Mouse (Mus musculus): ENCODE measurements at regions not wholly inside any gene's neighbourhood (a gene's known extent, or its start where the extent isn't known, plus 50 kb on each side); places are given as distances from the start of the nearest gene placed in this dataset.
"Not testable (repeated sequence)": the region's sequence is repeated elsewhere in the genome, so short reads cannot be mapped to it uniquely, and the experiment has no call there.

DNA sequence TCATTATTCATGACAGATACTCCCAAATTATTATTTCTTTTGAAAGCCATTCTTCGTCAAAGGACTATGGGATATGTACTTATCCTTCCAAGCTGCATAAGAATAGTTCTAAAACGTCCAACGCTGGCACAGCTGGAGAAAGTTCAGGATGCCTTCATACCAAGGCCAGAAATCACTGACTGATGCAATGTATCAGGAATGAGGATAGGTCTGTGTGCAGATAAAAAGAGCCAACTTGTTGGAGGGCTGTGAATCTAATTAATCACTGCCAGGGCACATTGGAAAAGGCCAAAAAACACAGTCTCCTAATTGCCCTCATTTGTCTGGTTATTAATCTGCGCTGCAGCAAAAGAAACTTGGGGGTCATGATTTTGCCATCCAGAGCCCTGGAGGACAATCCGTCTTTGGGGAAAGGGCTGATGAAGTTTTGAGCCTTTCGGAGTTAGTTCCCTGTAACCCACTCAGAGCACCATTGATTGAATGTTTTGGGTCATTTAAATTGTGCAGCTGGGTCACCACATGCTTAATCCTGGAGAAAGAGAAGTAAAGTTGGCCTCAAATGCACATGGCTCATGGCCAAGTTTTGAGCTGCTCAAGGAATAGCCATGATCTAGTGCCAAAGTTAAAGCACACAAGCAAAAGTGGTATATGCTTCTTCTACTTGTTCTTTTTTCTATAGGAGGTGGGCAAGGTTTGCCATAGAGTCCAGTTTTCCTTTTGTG lies 248.0 kb upstream of the Sfrp2 start:
- no peak overlapping the region for H3K4me2 ChIP-seq (ENCODE audit: low read length)
- no peak overlapping the region for H3K4me3 ChIP-seq (replicated peaks; ENCODE audit: low read depth, low read length)
- ATAC-seq (replicated peaks; ENCODE audit: low FRiP score, low read depth) (no peak), DNase-seq (ENCODE audit: low spot score) (peak; percentile 15)
- H3K27me3 ChIP-seq (ENCODE audit: insufficient read depth, low read length): no peaks in the 10 kb centered on the region
- H3K4me1 ChIP-seq (replicated peaks; ENCODE audit: insufficient read depth, low read length): no peaks in the 10 kb centered on the region
- WGBS: 59% methylated on average over 6 of the region's 6 CpGs
- no peaks in the 10 kb centered on the region for H3K9me3 ChIP-seq (replicated peaks; ENCODE audit: low read length)
- H3K36me3 ChIP-seq (ENCODE audit: insufficient read depth, low read length): no peaks in the 10 kb centered on the region
- H3K27ac ChIP-seq: no peak overlapping the region
- no peak overlapping the region for H3K9ac ChIP-seq (ENCODE audit: low read depth, low read length)
- no peak for TF ChIP-seq CTCF (IDR thresholded peaks at IDR 0.05; ENCODE audit: low read depth)

DNA sequence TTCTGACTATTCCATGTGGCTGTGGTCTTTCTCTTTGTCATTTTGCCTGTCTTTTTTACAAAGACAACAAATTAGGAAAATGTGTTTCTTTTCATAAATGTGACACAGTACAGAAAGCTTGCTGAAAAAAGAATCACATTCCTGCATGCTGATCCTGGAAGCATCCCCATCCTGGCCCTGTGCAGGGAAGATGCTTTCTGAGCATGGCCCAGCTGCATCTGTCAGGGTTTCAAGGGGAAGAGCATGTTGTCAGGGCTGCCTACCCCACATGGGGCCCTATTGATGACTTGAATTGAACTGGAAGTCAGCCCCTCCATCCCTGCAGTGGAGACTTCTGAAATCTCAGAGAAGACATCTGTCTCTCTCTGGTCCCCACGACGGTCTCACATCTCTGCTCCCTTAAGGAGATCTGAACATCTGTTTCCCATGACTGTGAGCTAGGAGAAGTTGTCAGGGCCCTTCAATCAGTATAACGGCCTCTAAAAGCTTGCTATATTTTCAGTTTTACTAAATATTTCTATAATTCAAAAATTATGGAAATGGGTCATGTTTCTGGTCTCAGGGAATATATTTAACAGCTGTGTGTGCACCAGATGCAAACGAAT lies 235.8 kb upstream of the Sfrp2 start:
- no peak for DNase-seq (ENCODE audit: low spot score)
- 78% methylated on average over 4 of the region's 4 CpGs for WGBS
- no peaks in the 10 kb centered on the region for H3K4me1 ChIP-seq (replicated peaks; ENCODE audit: insufficient read depth, low read length)

DNA sequence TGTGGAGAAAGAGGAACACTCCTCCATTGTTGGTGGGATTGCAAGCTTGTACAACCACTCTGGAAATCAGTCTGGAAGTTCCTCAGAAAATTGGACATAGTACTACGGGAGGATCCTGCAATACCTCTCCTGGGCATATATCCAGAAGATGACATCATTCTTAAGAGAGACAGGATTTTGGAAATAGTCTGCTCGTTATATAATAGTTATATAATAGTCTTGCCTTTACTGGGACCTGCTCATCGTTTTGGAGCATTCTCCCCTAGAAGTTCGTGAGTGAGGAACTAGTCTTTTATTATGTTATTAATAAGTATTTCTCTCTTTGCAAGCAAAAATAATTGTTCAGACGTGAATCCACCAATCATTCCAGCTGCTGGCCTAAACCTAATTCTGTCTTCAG lies 229.5 kb upstream of the Sfrp2 start:
- H3K9me3 ChIP-seq (replicated peaks; ENCODE audit: low read length); H3K27me3 ChIP-seq (ENCODE audit: insufficient read depth, low read length); H3K4me1 ChIP-seq (replicated peaks; ENCODE audit: insufficient read depth, low read length); DNase-seq (ENCODE audit: low spot score); ATAC-seq (replicated peaks; ENCODE audit: low FRiP score, low read depth); H3K9ac ChIP-seq (ENCODE audit: low read depth, low read length); H3K4me3 ChIP-seq (replicated peaks; ENCODE audit: low read depth, low read length); H3K4me2 ChIP-seq (ENCODE audit: low read length); H3K27ac ChIP-seq; H3K36me3 ChIP-seq (ENCODE audit: insufficient read depth, low read length): not testable (repeated sequence)
- 64% methylated on average over 5 of the region's 5 CpGs for WGBS

More for the DNA sequence above, 235.8 kb upstream of the Sfrp2 start:
- no peak for TF ChIP-seq CTCF (IDR thresholded peaks at IDR 0.05; ENCODE audit: low read depth)
- no peaks in the 10 kb centered on the region for H3K27me3 ChIP-seq (ENCODE audit: insufficient read depth, low read length)
- no peaks in the 10 kb centered on the region for H3K9me3 ChIP-seq (replicated peaks; ENCODE audit: low read length)
- H3K4me2 ChIP-seq (ENCODE audit: low read length): no peak overlapping the region
- H3K36me3 ChIP-seq (ENCODE audit: insufficient read depth, low read length): no peaks in the 10 kb centered on the region
- no peak overlapping the region for H3K27ac ChIP-seq
- ATAC-seq (replicated peaks; ENCODE audit: low FRiP score, low read depth): no peak
- H3K4me3 ChIP-seq (replicated peaks; ENCODE audit: low read depth, low read length): no peak overlapping the region
- H3K9ac ChIP-seq (ENCODE audit: low read depth, low read length): no peak overlapping the region

DNA sequence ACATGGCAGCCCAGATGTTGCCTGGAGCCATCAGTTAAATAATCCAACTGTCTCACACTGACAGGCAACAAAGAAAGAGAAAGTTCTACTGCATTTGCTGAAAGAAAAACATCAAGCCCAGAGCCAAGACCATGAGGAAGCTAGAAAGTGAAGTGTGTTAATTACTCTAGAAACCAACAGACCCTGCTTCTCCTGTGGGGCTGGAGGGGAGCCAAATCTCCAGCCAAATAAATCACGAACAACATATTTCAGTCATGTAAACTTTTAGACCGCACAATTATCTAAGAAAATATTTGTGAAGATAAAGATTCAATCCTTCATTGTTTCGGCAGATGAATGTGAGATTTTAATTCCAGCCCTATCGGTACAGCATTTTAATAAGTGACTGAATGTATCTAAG lies 228.9 kb upstream of the Sfrp2 start:
- 55% methylated on average over 4 of the region's 4 CpGs for WGBS
- Histone ChIP-seq H3K9me3 (replicated peaks; ENCODE audit: low read length) (no peaks in the 10 kb centered on the region), H3K4me2 (ENCODE audit: low read length) (0 out of 2 replicates have a peak overlapping the region, but pooled peaks have one; percentile 18), H3K9ac (ENCODE audit: low read depth, low read length) (no peak overlapping the region), H3K4me3 (replicated peaks; ENCODE audit: low read depth, low read length) (no peak overlapping the region), H3K4me1 (replicated peaks; ENCODE audit: insufficient read depth, low read length) (no peaks in the 10 kb centered on the region), H3K36me3 (ENCODE audit: insufficient read depth, low read length) (no peaks in the 10 kb centered on the region), H3K27me3 (ENCODE audit: insufficient read depth, low read length) (no peaks in the 10 kb centered on the region), H3K27ac (no peak overlapping the region)
- no peak for ATAC-seq (replicated peaks; ENCODE audit: low FRiP score, low read depth)
- TF ChIP-seq CTCF (IDR thresholded peaks at IDR 0.05; ENCODE audit: low read depth): no peak
- DNase-seq (ENCODE audit: low spot score): peak; percentile 42

DNA sequence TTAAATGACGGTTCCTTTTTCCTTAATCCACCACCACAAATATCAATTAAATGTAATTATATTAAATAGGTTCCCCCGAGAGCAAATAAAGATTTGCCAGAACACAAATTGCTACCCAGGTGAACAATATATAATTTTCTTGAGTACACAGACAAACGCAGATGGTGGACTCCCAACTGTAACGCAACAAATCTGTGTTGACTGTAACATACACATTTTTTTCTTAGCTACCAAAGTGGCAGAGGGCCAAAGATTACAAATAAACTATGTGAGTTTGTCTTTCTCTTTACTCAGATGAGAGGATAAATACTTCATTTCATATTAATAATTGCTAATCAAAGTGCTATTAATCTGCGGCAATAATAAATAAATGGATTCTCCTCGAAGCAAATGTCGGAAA lies 228.4 kb upstream of the Sfrp2 start:
- ATAC-seq (replicated peaks; ENCODE audit: low FRiP score, low read depth) (no peak), DNase-seq (ENCODE audit: low spot score) (no peak)
- 48% methylated on average over 7 of the region's 7 CpGs for WGBS
- Histone ChIP-seq H3K9me3 (replicated peaks; ENCODE audit: low read length) (no peaks in the 10 kb centered on the region), H3K4me3 (replicated peaks; ENCODE audit: low read depth, low read length) (no peak overlapping the region), H3K4me2 (ENCODE audit: low read length) (no peak overlapping the region), H3K4me1 (replicated peaks; ENCODE audit: insufficient read depth, low read length) (no peaks in the 10 kb centered on the region), H3K27me3 (ENCODE audit: insufficient read depth, low read length) (no peaks in the 10 kb centered on the region), H3K9ac (ENCODE audit: low read depth, low read length) (no peak overlapping the region), H3K27ac (no peak overlapping the region), H3K36me3 (ENCODE audit: insufficient read depth, low read length) (no peaks in the 10 kb centered on the region)
- no peak for TF ChIP-seq CTCF (IDR thresholded peaks at IDR 0.05; ENCODE audit: low read depth)

DNA sequence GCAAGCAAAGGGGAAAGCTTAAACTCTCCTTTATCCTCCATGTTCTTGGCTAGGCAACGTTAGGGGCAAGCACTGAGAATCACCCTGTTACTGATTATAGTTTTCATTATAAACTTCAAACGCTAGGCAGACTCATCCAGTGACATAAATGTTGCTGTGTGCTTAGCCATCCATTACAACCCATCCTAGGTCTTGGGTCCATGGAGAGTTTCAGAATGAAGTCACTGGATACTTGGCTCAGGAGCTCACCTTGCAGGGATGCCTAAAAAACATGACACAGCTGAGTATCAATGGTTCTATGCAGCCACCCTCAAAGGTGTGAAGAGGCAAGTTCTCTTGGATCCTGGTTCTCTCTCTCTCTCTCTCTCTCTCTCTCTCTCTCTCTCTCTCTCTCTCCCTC lies 227.2 kb upstream of the Sfrp2 start:
- TF ChIP-seq CTCF (IDR thresholded peaks at IDR 0.05; ENCODE audit: low read depth): no peak
- ATAC-seq (replicated peaks; ENCODE audit: low FRiP score, low read depth): no peak
- no peaks in the 10 kb centered on the region for H3K4me1 ChIP-seq (replicated peaks; ENCODE audit: insufficient read depth, low read length)
- no peak overlapping the region for H3K4me2 ChIP-seq (ENCODE audit: low read length)
- H3K9ac ChIP-seq (ENCODE audit: low read depth, low read length): no peak overlapping the region
- H3K36me3 ChIP-seq (ENCODE audit: insufficient read depth, low read length): no peaks in the 10 kb centered on the region
- H3K27ac ChIP-seq: no peak overlapping the region
- no peak for DNase-seq (ENCODE audit: low spot score)
- H3K9me3 ChIP-seq (replicated peaks; ENCODE audit: low read length): no peaks in the 10 kb centered on the region
- WGBS: 30% methylated on average over 2 of the region's 2 CpGs
- no peak overlapping the region for H3K4me3 ChIP-seq (replicated peaks; ENCODE audit: low read depth, low read length)
- H3K27me3 ChIP-seq (ENCODE audit: insufficient read depth, low read length): no peaks in the 10 kb centered on the region
